Mouse (Mus musculus) frontal cortex, postnatal 25 days (tissue): ENCODE data around the gene Prr29.
"Not testable (repeated sequence)": the region's sequence is repeated elsewhere in the genome, so short reads cannot be mapped to it uniquely, and the experiment has no call there.

Source experiments
- DNase-seq, 2 experiments: peaks; one replicate each; pipeline ENCODE4 v3.0.0; 2022; ENCODE audit warnings: low spot score in 2 of 2

Prr29 gene

GRCm38 (mm10) chr11:106355382-106356128 lies 9.7 kb upstream of the Prr29 start:
- DNase-seq, result no peak

GRCm38 (mm10) chr11:106359350-106359749 lies 5.9 kb upstream of the Prr29 start:
- DNase-seq, result no peak

GRCm38 (mm10) chr11:106364712-106365111 lies 560 bp upstream of the Prr29 start:
- DNase-seq, result no peak

GRCm38 (mm10) chr11:106366316-106366715 lies 1.0 kb downstream of the Prr29 start:
- peak; percentile 64 to 73 for DNase-seq

- DNase-seq, result no peak
Observed at GRCm38 (mm10) chr11:106373998-106374397, 8.7 kb downstream of the Prr29 start.

GRCm38 (mm10) chr11:106374559-106374958 lies 9.3 kb downstream of the Prr29 start:
- DNase-seq, result no peak

- DNase-seq, result no peak
Observed at GRCm38 (mm10) chr11:106374979-106375378, 9.7 kb downstream of the Prr29 start.

- no peak for DNase-seq
Observed at GRCm38 (mm10) chr11:106381011-106381410, 15.7 kb downstream of the Prr29 start.

- no peak for DNase-seq
Observed at GRCm38 (mm10) chr11:106381883-106382282, 16.6 kb downstream of the Prr29 start.

- no peak for DNase-seq
Observed at GRCm38 (mm10) chr11:106382424-106382823, 17.2 kb downstream of the Prr29 start.

- no peak for DNase-seq
Observed at GRCm38 (mm10) chr11:106383051-106383790, 17.9 kb downstream of the Prr29 start.

GRCm38 (mm10) chr11:106386409-106386808 lies 21.1 kb downstream of the Prr29 start:
- DNase-seq, result no peak

- DNase-seq, result no peak
Observed at GRCm38 (mm10) chr11:106387020-106387419, 21.7 kb downstream of the Prr29 start.

GRCm38 (mm10) chr11:106387791-106388216 lies 22.5 kb downstream of the Prr29 start, which contains the start of gene Icam2:
Gene Icam2 (minus strand): TSS chr11:106388075.
- DNase-seq, result no peak

- DNase-seq, result no peak
Observed at GRCm38 (mm10) chr11:106389611-106390010, 24.3 kb downstream of the Prr29 start.

- no peak for DNase-seq
Observed at GRCm38 (mm10) chr11:106390757-106391156, 25.5 kb downstream of the Prr29 start.

GRCm38 (mm10) chr11:106391546-106392188 lies 26.4 kb downstream of the Prr29 start:
- DNase-seq, result peak; percentile 33 to 43

- no peak for DNase-seq
Observed at GRCm38 (mm10) chr11:106392597-106393330, 27.5 kb downstream of the Prr29 start.

- DNase-seq, result no peak
Observed at GRCm38 (mm10) chr11:106393331-106393616, 28.0 kb downstream of the Prr29 start.

GRCm38 (mm10) chr11:106394055-106394454 lies 28.8 kb downstream of the Prr29 start:
- DNase-seq, result not testable (repeated sequence)

- no peak for DNase-seq
Observed at GRCm38 (mm10) chr11:106397656-106398055, 32.4 kb downstream of the Prr29 start.

GRCm38 (mm10) chr11:106398481-106398880 lies 33.2 kb downstream of the Prr29 start:
- DNase-seq, result no peak
